Mouse (Mus musculus) stomach, embryonic 14.5 days (tissue): ENCODE results near the gene Syngap1. TPM values are rescaled to one million over a fixed set of nuclear protein-coding genes. Genes with fewer than 3 reads are reported as not detected.
A peak's percentile ranks its signal among the peaks of the same experiment; 100 is the strongest.

Source experiments
- ATAC-seq: fragments of 200-750 bp; cut with Nextera tagmentation; 2 replicates; pipeline ENCODE4 v1.8.0; 2017; ENCODE audit warnings: low read depth, moderate TSS enrichment; ENCODE audit not compliant: insufficient number of reproducible peaks, insufficient read depth, low FRiP score
- H3K27ac ChIP-seq: fragments of 300-500 bp; sonication (generic); 2 replicates; pipeline ENCODE4 v1.5.1; 2014; ENCODE audit warnings: mild to moderate bottlenecking, low read length, moderate library complexity, mixed read lengths
- H3K27me3 ChIP-seq: fragments of 300-500 bp; sonication (generic); 2 replicates; pipeline ENCODE4 v1.6.1; 2014; ENCODE audit warnings: low read length, control low read depth, mixed read lengths; ENCODE audit not compliant: control insufficient read depth, insufficient read depth
- H3K36me3 ChIP-seq: fragments of 300-500 bp; sonication (generic); 2 replicates; pipeline ENCODE4 v1.6.1; 2014; ENCODE audit warnings: mild to moderate bottlenecking, control low read depth, low read length, moderate library complexity, mixed read lengths; ENCODE audit not compliant: control insufficient read depth, insufficient read depth
- H3K4me1 ChIP-seq: fragments of 300-500 bp; sonication (generic); 2 replicates; pipeline ENCODE4 v1.6.1; 2014; ENCODE audit warnings: low read length, control low read depth, mixed read lengths; ENCODE audit not compliant: control insufficient read depth, insufficient read depth
- H3K4me2 ChIP-seq: fragments of 300-500 bp; sonication (generic); replicated peaks from 2 replicates; pipeline ENCODE4 v1.6.1; 2014; ENCODE audit warnings: low read depth, low read length, control low read depth
- H3K4me3 ChIP-seq: fragments of 300-500 bp; sonication (generic); 2 replicates; pipeline ENCODE4 v1.5.1; 2014; ENCODE audit warnings: low read depth, low read length, control low read depth
- H3K9ac ChIP-seq: fragments of 300-500 bp; sonication (generic); replicated peaks from 2 replicates; pipeline ENCODE4 v1.6.1; 2014; ENCODE audit warnings: low read depth, mild to moderate bottlenecking, control low read depth, low read length, moderate library complexity, mixed read lengths
- H3K9me3 ChIP-seq: fragments of 300-500 bp; sonication (generic); 2 replicates; pipeline ENCODE4 v1.6.1; 2016; ENCODE audit warnings: low read depth, low read length, control low read depth; ENCODE audit not compliant: control insufficient read depth
- WGBS: fragments of 180-500 bp; shearing (Covaris S2); extraction: QIAGEN DNeasy Blood & Tissue Kit; methylation state at CpG from one replicate; pipeline ENCODE4 v1.1.7; 2014; 5-methylcytosine and 5-hydroxymethylcytosine counted together
- polyA plus RNA-seq: library from polyadenylated mRNA; unstranded; fragments of >200 nt; fragmentation: Nextera tagmentation; extraction: Ambion mirVana; gene quantifications from 2 replicates; pipeline ENCODE4 v1.2.1, GENCODE M21; 2014

The Syngap1 gene
- polyA plus RNA-seq, 1 experiment from 2014 or later, result 3.0 TPM

DNA sequence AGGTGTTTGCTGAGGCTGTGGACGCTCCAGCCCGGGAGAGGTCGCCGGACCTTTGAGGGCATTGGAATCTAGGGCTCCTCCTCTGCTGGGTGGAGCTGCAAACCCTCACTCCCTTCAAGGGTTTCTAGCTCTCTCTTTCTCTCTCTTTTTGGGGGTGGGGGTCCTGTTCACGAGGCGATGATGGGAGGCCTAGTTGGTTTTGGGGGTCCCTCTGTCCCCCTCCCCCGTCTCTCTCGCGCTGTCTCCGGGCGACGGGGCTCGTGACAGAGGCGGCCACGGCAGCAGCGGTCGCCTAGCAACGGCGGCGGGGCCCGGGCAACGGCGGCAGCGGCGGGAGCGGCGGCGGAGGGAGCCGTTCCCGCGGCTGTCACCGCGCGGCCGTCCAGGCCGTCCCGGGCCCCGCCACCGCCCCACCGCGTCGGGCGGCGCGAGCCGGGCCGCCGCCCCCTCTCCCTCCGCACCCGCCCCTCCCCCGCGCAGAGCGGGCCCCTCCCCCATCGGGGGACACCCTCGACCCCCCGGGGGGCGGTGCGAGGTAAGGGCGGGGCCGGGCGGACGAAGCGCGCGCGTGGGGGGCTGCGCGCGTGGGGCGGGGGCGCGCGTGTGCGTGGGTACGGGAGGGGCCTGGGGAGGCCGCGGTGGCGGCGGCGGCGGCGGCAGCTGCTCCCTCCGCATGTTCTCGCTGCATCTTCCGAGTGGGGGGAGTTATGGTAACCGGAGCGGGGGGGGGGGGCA, 7.4 kb downstream of the Syngap1 start:
- Histone ChIP-seq H3K4me2 (peak overlapping the region; percentile 82), H3K27me3 (no peaks in the 10 kb centered on the region), H3K27ac (peak overlapping the region; percentile 55; the same call in 1 of the 2 replicates), H3K9ac (peak overlapping the region; percentile 53), H3K4me3 (peak overlapping the region; percentile 55), H3K4me1 (peaks cover 58% of the 10 kb centered on the region), H3K9me3 (no peaks in the 10 kb centered on the region), H3K36me3 (no peaks in the 10 kb centered on the region)
- WGBS, result under 1% methylated on average over 33 of the region's 87 CpGs
- ATAC-seq, result no peak

GRCm38 (mm10) chr17:26949051-26949577, 8.1 kb downstream of the Syngap1 start:
- Histone ChIP-seq H3K4me1 (peaks cover 59% of the 10 kb centered on the region), H3K9me3 (no peaks in the 10 kb centered on the region), H3K27ac (peak overlapping the region; percentile 27; the same call in 1 of the 2 replicates), H3K9ac (peak overlapping the region; percentile 53), H3K36me3 (no peaks in the 10 kb centered on the region), H3K27me3 (no peaks in the 10 kb centered on the region), H3K4me2 (peak overlapping the region; percentile 82), H3K4me3 (peak overlapping the region; percentile 55)
- ATAC-seq, result no peak
- WGBS, result 8% methylated on average over 14 of the region's 14 CpGs

GRCm38 (mm10) chr17:26949866-26950265, 8.8 kb downstream of the Syngap1 start:
- H3K27me3 ChIP-seq, result no peaks in the 10 kb centered on the region
- H3K4me1 ChIP-seq, result peaks cover 59% of the 10 kb centered on the region
- no peaks in the 10 kb centered on the region for H3K36me3 ChIP-seq
- H3K4me3 ChIP-seq, result no peak overlapping the region
- no peaks in the 10 kb centered on the region for H3K9me3 ChIP-seq
- H3K4me2 ChIP-seq, result 0 out of 2 replicates have a peak overlapping the region, but pooled peaks have one; percentile 82
- WGBS, result 43% methylated on average over 5 of the region's 5 CpGs
- H3K9ac ChIP-seq, result no peak overlapping the region
- H3K27ac ChIP-seq, result no peak overlapping the region; the same call in 1 of the 2 replicates
- ATAC-seq, result no peak

GRCm38 (mm10) chr17:26950560-26951288, 9.7 kb downstream of the Syngap1 start:
- H3K4me1 ChIP-seq, result peaks cover 55% of the 10 kb centered on the region
- WGBS, result 21% methylated on average over 7 of the region's 7 CpGs
- no peak overlapping the region for H3K27ac ChIP-seq
- peak overlapping the region; percentile 23 for H3K4me3 ChIP-seq
- no peaks in the 10 kb centered on the region for H3K27me3 ChIP-seq
- ATAC-seq, result no peak
- H3K9me3 ChIP-seq, result no peaks in the 10 kb centered on the region
- H3K36me3 ChIP-seq, result 0 out of 2 replicates have a peak, but pooled peaks cover 4% of the 10 kb centered on the region
- H3K9ac ChIP-seq, result peak overlapping the region; percentile 10; the same call in 1 of the 2 replicates
- peak overlapping the region; percentile 58 for H3K4me2 ChIP-seq

DNA sequence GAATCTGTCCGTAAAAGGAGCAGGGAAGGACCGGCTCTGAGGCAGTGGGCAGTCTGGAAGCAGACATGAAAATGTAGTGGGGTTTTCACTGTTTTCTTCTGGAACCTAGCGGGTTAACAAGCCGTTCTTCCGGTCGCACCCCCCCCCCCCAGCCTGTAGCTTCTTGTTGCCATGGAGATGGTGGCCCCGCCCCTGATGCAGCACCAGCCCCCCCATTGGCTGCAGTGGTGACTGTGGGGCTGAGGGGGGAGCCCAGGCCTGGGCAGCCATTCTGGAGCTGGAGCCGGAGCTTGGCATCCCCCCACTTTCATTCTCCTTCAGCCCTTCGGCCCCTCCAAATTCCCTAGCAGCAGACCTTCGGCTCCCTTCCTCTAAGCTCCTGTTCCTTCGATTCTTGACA, 10.4 kb downstream of the Syngap1 start:
- WGBS, result 0% methylated on average over 11 of the region's 11 CpGs
- Histone ChIP-seq H3K4me1 (peaks cover 49% of the 10 kb centered on the region), H3K36me3 (peaks cover 8% of the 10 kb centered on the region; the same call in 1 of the 2 replicates), H3K9ac (peak overlapping the region; percentile 10; the same call in 1 of the 2 replicates), H3K9me3 (no peaks in the 10 kb centered on the region), H3K4me2 (peak overlapping the region; percentile 58), H3K4me3 (peak overlapping the region; percentile 23), H3K27ac (no peak overlapping the region), H3K27me3 (no peaks in the 10 kb centered on the region)
- ATAC-seq, result peak; percentile 29; the same call in 1 of the 2 replicates

- Histone ChIP-seq H3K27ac (no peak overlapping the region), H3K9me3 (no peaks in the 10 kb centered on the region), H3K27me3 (no peaks in the 10 kb centered on the region), H3K9ac (no peak overlapping the region), H3K4me2 (peak overlapping the region; percentile 58), H3K36me3 (peaks cover 15% of the 10 kb centered on the region; the same call in 1 of the 2 replicates), H3K4me1 (peaks cover 44% of the 10 kb centered on the region), H3K4me3 (peak overlapping the region; percentile 23)
- ATAC-seq, result no peak; the same call in 1 of the 2 replicates
- 10% methylated on average over 22 of the region's 23 CpGs for WGBS
These were observed 11.2 kb downstream of the Syngap1 start for GRCm38 (mm10) chr17:26951952-26952877.

- peaks cover 23% of the 10 kb centered on the region for H3K36me3 ChIP-seq
- 33% methylated on average over 6 of the region's 6 CpGs for WGBS
- H3K27me3 ChIP-seq, result no peaks in the 10 kb centered on the region
- no peak overlapping the region for H3K27ac ChIP-seq
- no peak overlapping the region for H3K9ac ChIP-seq
- H3K4me1 ChIP-seq, result peaks cover 38% of the 10 kb centered on the region
- H3K9me3 ChIP-seq, result no peaks in the 10 kb centered on the region
- no peak overlapping the region; the same call in 1 of the 2 replicates for H3K4me2 ChIP-seq
- ATAC-seq, result no peak
- H3K4me3 ChIP-seq, result no peak overlapping the region
These were observed 12.1 kb downstream of the Syngap1 start for GRCm38 (mm10) chr17:26953201-26953600.
